Mouse (Mus musculus) myocyte (in vitro differentiated cells): ENCODE measurements around the gene Pi4kb.

Source experiments
- E2F4 ChIP-seq: IDR thresholded peaks from one replicate; pipeline ENCODE4 v1.6.1; 2011; ENCODE audit warnings: mild to moderate bottlenecking, control low read depth, moderate library complexity; ENCODE audit not compliant: insufficient read depth
- POLR2A ChIP-seq: IDR thresholded peaks from one replicate; pipeline ENCODE4 v1.6.1; 2011; ENCODE audit warnings: low read depth, mild to moderate bottlenecking, control low read depth, moderate library complexity; ENCODE audit not compliant: insufficient read length

- no peak for TF ChIP-seq POLR2A
- no peak for TF ChIP-seq E2F4
These were observed 80.1 kb downstream of the Pi4kb start for GRCm38 (mm10) chr3:95054481-95055260.
